Mouse (Mus musculus) midbrain, embryonic 16.5 days (tissue): Measurements from ENCODE around the gene Srrm4. TPM values are rescaled to one million over a fixed set of nuclear protein-coding genes. Genes with fewer than 3 reads are reported as not detected.

Experiments used
- ATAC-seq: fragments of 200-750 bp; cut with Nextera tagmentation; 2 replicates; pipeline ENCODE4 v1.8.0; 2017; ENCODE audit warnings: moderate TSS enrichment
- H3K27ac ChIP-seq: fragments of 300-500 bp; sonication (generic); 2 replicates; pipeline ENCODE4 v1.5.1; 2014; ENCODE audit warnings: mild to moderate bottlenecking, low read length, mixed read lengths
- H3K27me3 ChIP-seq: fragments of 300-500 bp; sonication (generic); 2 replicates; pipeline ENCODE4 v1.6.1; 2014; ENCODE audit warnings: low read depth, low read length, mixed read lengths; ENCODE audit not compliant: control insufficient read depth, insufficient read depth
- H3K36me3 ChIP-seq: fragments of 300-500 bp; sonication (generic); 2 replicates; pipeline ENCODE4 v1.6.1; 2014; ENCODE audit warnings: mild to moderate bottlenecking, low read length, moderate library complexity, mixed read lengths; ENCODE audit not compliant: control insufficient read depth, insufficient read depth
- H3K4me1 ChIP-seq: fragments of 300-500 bp; sonication (generic); 2 replicates; pipeline ENCODE4 v1.6.1; 2014; ENCODE audit warnings: mild to moderate bottlenecking, low read length, mixed read lengths; ENCODE audit not compliant: control insufficient read depth, insufficient read depth
- H3K4me2 ChIP-seq: fragments of 300-500 bp; sonication (generic); 2 replicates; pipeline ENCODE4 v1.6.1; 2014; ENCODE audit warnings: mild to moderate bottlenecking, low read length, mixed read lengths
- H3K4me3 ChIP-seq: fragments of 300-500 bp; sonication (generic); 2 replicates; pipeline ENCODE4 v1.5.1; 2014; ENCODE audit warnings: low read depth, mild to moderate bottlenecking, low read length, moderate library complexity, mixed read lengths
- H3K9ac ChIP-seq: fragments of 300-500 bp; sonication (generic); 2 replicates; pipeline ENCODE4 v1.6.1; 2014; ENCODE audit warnings: low read depth, low read length, mixed read lengths
- H3K9me3 ChIP-seq: fragments of 300-500 bp; sonication (generic); replicated peaks from 2 replicates; pipeline ENCODE4 v1.6.1; 2014; ENCODE audit warnings: mild to moderate bottlenecking, low read length, mixed read lengths; ENCODE audit not compliant: control insufficient read depth, poor library complexity, severe bottlenecking
- WGBS: fragments of 180-500 bp; shearing (Covaris S2); extraction: QIAGEN DNeasy Blood & Tissue Kit; methylation state at CpG from one replicate; pipeline ENCODE4 v1.1.7; 2014; 5-methylcytosine and 5-hydroxymethylcytosine counted together
- polyA plus RNA-seq: library from polyadenylated mRNA; unstranded; fragments of >200 nt; fragmentation: Nextera tagmentation; extraction: Ambion mirVana; gene quantifications from 2 replicates; pipeline ENCODE4 v1.2.1, GENCODE M21; 2015

Srrm4 gene
- polyA plus RNA-seq, 1 experiment from 2014 or later = 16.6 TPM

GRCm38 (mm10) chr5:116492726-116493125, 98.9 kb downstream of the Srrm4 start:
- H3K27me3 ChIP-seq = no peaks in the 10 kb centered on the region
- peaks cover 13% of the 10 kb centered on the region for H3K4me1 ChIP-seq
- no peak overlapping the region for H3K9ac ChIP-seq
- H3K36me3 ChIP-seq = no peaks in the 10 kb centered on the region
- H3K4me3 ChIP-seq = no peak overlapping the region
- ATAC-seq = no peak
- H3K27ac ChIP-seq = no peak overlapping the region
- no peaks in the 10 kb centered on the region for H3K9me3 ChIP-seq
- no peak overlapping the region for H3K4me2 ChIP-seq
- 93% methylated on average over 3 of the region's 3 CpGs for WGBS

GRCm38 (mm10) chr5:116491794-116492420, 99.7 kb downstream of the Srrm4 start:
- 52% methylated on average over 12 of the region's 12 CpGs for WGBS
- no peak for ATAC-seq
- Histone ChIP-seq H3K4me2 (no peak overlapping the region; the same call in 1 of the 2 replicates), H3K4me1 (peaks cover 13% of the 10 kb centered on the region), H3K27ac (peak overlapping the region; percentile 70), H3K36me3 (no peaks in the 10 kb centered on the region), H3K4me3 (no peak overlapping the region), H3K9me3 (no peaks in the 10 kb centered on the region), H3K9ac (no peak overlapping the region), H3K27me3 (no peaks in the 10 kb centered on the region)

GRCm38 (mm10) chr5:116490826-116491225, 100.8 kb downstream of the Srrm4 start:
- Histone ChIP-seq H3K9me3 (no peaks in the 10 kb centered on the region), H3K9ac (no peak overlapping the region), H3K27me3 (no peaks in the 10 kb centered on the region), H3K27ac (no peak overlapping the region), H3K4me3 (no peak overlapping the region), H3K4me1 (peaks cover 18% of the 10 kb centered on the region), H3K36me3 (no peaks in the 10 kb centered on the region), H3K4me2 (no peak overlapping the region)
- WGBS = 76% methylated on average over 5 of the region's 5 CpGs
- no peak for ATAC-seq

DNA sequence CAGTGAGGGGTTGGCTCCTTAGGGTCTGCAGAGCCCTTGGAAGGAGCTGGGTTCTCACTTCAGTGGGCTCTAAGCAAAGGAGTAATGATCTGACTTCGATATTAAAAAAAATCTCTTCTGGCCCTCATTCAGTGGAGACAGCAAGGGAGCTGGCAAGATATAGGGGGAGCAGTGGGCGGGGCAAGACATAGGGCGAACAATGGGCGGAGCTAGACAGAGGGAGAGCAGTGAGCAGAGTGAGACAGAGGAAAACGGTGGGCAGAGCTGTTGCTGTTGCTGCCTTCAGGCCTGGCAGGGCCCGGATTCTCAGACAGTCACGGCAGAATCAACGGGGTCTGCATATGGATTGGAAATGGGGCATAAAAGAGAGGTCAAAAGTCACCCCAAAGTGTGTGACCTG, 102.0 kb downstream of the Srrm4 start:
- H3K9me3 ChIP-seq = no peaks in the 10 kb centered on the region
- H3K4me3 ChIP-seq = no peak overlapping the region
- no peak for ATAC-seq
- H3K27ac ChIP-seq = no peak overlapping the region
- 64% methylated on average over 8 of the region's 8 CpGs for WGBS
- no peaks in the 10 kb centered on the region for H3K36me3 ChIP-seq
- H3K4me1 ChIP-seq = peaks cover 27% of the 10 kb centered on the region
- H3K27me3 ChIP-seq = no peaks in the 10 kb centered on the region
- H3K4me2 ChIP-seq = no peak overlapping the region
- H3K9ac ChIP-seq = no peak overlapping the region

DNA sequence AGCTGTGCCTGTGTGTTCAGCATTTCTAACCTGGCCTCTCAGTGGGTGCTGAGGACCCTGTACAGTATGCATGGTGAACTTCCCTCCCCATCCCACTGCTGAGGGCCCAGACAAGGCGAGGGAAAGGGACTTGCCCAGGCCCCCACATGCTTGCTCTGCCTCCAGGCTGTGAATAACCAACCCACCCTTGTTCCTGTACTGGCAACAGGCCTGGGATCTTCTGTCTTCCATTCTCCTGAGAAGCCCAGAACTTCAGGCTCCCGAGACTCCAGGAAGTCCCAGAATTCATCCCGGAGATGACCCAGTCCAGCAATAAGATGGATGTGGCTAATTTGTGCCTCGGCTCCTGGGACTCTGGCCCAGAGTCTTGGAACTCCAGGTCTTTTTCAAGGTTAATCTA, 105.5 kb downstream of the Srrm4 start:
- Histone ChIP-seq H3K4me1 (peaks cover 26% of the 10 kb centered on the region), H3K4me3 (no peak overlapping the region), H3K9me3 (no peaks in the 10 kb centered on the region), H3K27me3 (no peaks in the 10 kb centered on the region), H3K9ac (no peak overlapping the region), H3K27ac (no peak overlapping the region), H3K36me3 (no peaks in the 10 kb centered on the region), H3K4me2 (no peak overlapping the region)
- no peak for ATAC-seq
- WGBS = 75% methylated on average over 4 of the region's 4 CpGs

DNA sequence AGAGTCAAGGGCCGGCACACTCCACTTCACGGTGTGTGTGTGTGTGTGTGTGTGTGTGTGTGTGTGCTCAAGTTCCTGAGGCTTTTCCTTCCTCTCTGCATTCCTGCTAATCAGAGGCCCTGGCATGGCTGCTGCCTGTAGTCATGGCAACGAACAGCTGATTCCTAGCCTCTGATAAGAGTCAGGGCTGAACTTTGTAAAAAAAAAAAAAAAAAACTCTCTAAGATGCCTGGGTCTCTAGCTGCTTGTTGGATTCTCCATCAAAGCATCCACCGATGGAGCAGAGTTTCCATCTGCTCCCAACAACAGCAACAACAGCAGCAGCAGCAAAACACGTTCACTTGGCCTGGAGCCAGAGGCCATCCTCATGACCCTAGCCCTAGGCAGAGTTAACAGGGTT, 106.5 kb downstream of the Srrm4 start:
- Histone ChIP-seq H3K4me2 (no peak overlapping the region), H3K27me3 (no peaks in the 10 kb centered on the region), H3K9ac (no peak overlapping the region), H3K4me1 (peaks cover 26% of the 10 kb centered on the region), H3K9me3 (no peaks in the 10 kb centered on the region), H3K4me3 (no peak overlapping the region), H3K27ac (peak overlapping the region; percentile 69), H3K36me3 (no peaks in the 10 kb centered on the region)
- peak; percentile 82 for ATAC-seq
- 7% methylated on average over 5 of the region's 5 CpGs for WGBS

GRCm38 (mm10) chr5:116484236-116484635, 107.4 kb downstream of the Srrm4 start:
- Histone ChIP-seq H3K9ac (no peak overlapping the region), H3K27me3 (no peaks in the 10 kb centered on the region), H3K36me3 (no peaks in the 10 kb centered on the region), H3K4me2 (no peak overlapping the region), H3K9me3 (no peaks in the 10 kb centered on the region), H3K4me3 (no peak overlapping the region), H3K27ac (peak overlapping the region; percentile 69), H3K4me1 (peaks cover 26% of the 10 kb centered on the region)
- 88% methylated on average over 9 of the region's 9 CpGs for WGBS
- no peak for ATAC-seq

DNA sequence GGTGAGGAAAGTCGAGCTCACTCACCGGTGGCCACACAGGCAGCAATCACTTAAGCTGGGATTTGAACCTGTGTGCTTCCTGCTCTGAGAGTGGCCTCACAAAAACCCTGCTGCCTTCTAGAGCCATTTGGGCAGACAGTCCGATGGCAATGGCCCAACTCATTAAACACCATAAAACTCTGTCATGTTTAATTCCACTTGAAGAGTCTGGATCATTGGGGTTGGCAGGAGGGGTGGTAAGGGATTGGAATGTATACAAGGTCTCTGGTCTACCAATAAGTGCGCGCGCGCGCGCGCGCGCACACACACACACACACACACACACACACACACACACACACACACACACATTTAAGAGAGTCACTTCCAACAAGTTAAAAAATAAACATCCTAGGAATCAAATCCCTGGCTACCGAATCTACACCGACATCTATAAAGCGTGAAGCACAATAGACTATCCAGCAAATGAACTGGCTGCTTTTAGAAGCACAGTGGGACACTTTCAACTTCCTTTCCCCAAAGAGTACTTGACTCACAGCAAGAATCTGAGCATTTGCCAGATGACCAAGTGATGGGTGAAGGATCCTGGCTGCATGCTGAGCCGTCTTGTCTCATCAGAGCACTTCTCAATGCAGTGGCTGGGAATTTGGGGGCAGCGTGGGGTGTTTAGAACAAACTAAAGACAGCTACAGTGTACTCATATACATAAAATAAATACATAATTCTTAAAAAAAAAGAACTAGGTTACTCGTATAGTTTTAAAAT, 112.8 kb downstream of the Srrm4 start:
- 74% methylated on average over 18 of the region's 18 CpGs for WGBS
- no peaks in the 10 kb centered on the region for H3K27me3 ChIP-seq
- no peak overlapping the region for H3K4me2 ChIP-seq
- H3K9me3 ChIP-seq = no peaks in the 10 kb centered on the region
- H3K9ac ChIP-seq = no peak overlapping the region
- no peak overlapping the region for H3K27ac ChIP-seq
- H3K4me3 ChIP-seq = no peak overlapping the region
- H3K36me3 ChIP-seq = peaks cover 8% of the 10 kb centered on the region
- no peak for ATAC-seq
- H3K4me1 ChIP-seq = peaks cover 9% of the 10 kb centered on the region

DNA sequence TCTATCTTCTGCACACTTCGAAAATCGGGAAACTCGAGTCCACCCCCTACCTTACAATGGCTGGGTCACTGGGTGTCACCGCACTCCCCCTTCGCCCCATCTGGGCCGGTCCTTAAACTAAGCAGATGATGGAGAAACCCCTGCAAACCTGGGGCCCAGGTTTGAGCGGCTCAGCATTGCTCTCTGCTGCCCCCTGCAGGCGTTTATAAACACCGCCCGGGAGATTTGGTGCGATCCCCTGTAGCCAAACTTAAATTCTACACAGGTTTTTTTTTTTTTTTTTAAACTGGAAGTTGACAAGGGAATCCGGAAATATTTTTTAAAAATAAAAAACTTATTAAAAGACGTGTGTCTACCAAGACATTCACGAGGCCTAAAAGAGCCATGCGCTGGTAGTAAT, 115.6 kb downstream of the Srrm4 start:
- Histone ChIP-seq H3K4me3 (no peak overlapping the region), H3K4me1 (peaks cover 6% of the 10 kb centered on the region), H3K27ac (no peak overlapping the region), H3K9me3 (no peaks in the 10 kb centered on the region), H3K27me3 (no peaks in the 10 kb centered on the region), H3K4me2 (no peak overlapping the region), H3K9ac (no peak overlapping the region), H3K36me3 (peaks cover 13% of the 10 kb centered on the region)
- no peak for ATAC-seq
- 10% methylated on average over 15 of the region's 15 CpGs for WGBS
